Mouse (Mus musculus) megakaryocyte, embryonic 14.5 days (primary cell): ENCODE results near the gene Kpna7.

Experiments
- FLI1 ChIP-seq: IDR thresholded peaks from 2 replicates; pipeline ENCODE4 v1.6.1; 2012; ENCODE audit warnings: low read length, inconsistent platforms, mixed read lengths
- GATA1 ChIP-seq: IDR thresholded peaks from 3 replicates; pipeline ENCODE4 v1.6.1; 2012; ENCODE audit warnings: mixed read lengths, low read length, inconsistent platforms, borderline replicate concordance

DNA sequence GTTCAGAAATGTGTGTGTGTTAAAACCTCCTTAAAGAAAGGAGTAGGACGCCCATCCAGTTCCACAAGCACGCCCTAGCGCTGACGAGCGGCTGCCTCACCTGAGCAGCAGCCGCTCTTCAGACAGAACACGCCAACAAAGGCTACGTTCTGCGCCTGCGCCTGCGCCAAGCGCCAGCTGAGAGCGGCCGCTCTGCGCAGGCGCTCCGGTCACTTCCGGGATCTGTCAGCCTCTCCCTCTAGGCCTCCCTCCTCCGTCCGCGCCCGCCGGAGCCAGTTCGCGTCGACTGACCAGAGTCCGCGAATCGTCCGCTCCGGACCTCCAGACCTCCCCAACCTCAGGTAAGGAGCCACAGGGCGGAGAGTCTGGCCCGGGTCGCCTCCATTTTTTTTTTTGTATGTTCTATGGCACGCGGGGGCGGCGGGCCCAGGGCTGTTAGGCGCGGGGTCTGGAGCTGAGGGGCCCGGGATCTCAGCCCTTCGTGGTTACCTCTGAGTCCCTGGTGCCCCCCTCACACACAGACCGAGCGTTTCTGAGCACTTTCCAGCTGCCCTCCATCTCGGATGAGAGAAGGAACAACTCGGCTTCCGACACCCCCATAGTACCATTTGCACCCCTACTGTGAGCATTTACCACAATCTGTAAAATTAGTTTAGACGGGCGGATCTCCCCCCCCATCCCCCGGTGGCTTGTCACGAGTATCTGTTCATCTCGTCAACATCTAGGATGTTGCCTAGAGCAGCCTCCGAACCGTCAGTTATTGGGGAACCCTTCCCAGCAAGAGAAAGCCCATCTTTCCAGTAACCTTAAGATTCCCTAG is at the start of gene Kpna7, which contains the start of gene Arpc1a:
- TF ChIP-seq GATA1 (no peak), FLI1 (no peak)
